In the genomic region with DNA sequence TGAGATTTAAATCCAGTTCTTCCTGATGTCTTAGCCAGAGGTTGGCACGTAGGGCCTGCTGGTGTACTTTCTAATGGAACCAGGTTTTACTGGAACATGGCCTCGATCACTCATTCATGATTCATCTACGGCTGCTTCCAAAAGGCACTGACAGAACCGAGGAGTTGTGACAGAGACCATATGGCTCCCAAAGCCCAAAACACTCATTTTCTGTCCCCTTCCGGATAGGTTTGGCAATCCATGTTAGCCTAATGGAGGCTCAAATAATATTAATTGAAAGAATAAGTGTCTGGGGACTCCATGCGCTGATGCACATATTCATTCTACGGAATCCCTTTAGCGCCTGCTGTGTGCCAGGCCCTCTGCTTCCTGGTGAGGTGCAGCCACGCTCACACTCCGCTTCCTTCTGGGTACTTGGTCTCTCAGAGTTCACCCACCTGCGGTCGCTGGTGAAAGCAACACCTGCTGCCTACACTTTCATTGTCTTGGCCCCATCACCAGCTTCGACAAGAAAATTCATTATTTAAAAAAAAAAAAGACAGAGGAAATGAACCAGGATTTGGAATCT, we compare ENCODE assay signal across 12 mouse cellular contexts.
DNase-seq lines count a peak whose midpoint lies in the region; ATAC-seq and TF ChIP-seq lines count a peak whose summit lies in the region.
"Had no signal": no experiment of that assay in that cellular context is flagged by ENCODE, and none has a peak within 500 bp of the region (broad histone marks: within the 10 kb centered on the region; RNA-seq: fewer than 3 reads in every experiment).

No protein-coding gene starts in this region.

- ATAC-seq in granulocyte monocyte progenitor cell, adult 5-6 weeks (replicated peaks; ENCODE audit: poor library complexity, severe bottlenecking) = no peak

- no peaks in the 10 kb centered on the region for H3K27me3 ChIP-seq in heart, embryonic 10.5 days (ENCODE audit: insufficient read depth, poor library complexity, severe bottlenecking)

- peaks cover 6% of the 10 kb centered on the region for H3K4me1 ChIP-seq in heart, embryonic 10.5 days

- DNase-seq in heart, adult 11 months = peak; percentile 92
- DNase-seq in heart, embryonic 10.5 days (ENCODE audit: low spot score) = no peak
- no peak for DNase-seq in layer of hippocampus, adult 2 months (ENCODE audit: low spot score in 2 of 2)
- DNase-seq in layer of hippocampus, adult 9-10 months (ENCODE audit: low spot score) = no peak
- DNase-seq in brain, adult 2 months (ENCODE audit: low read depth, low spot score) = peak; percentile 72
- DNase-seq in cerebellum, adult 18-20 months = peak; percentile 45 to 47
- DNase-seq in ovary, adult 18-20 months (ENCODE audit: low spot score) = no peak

- no peak overlapping the region for H3K27ac ChIP-seq in heart, embryonic 10.5 days
- H3K27ac ChIP-seq in layer of hippocampus, adult 2 months = 0 out of 2 replicates have a peak overlapping the region, but pooled peaks have one; percentile 23
- H3K27ac ChIP-seq: embryonic facial prominence, embryonic 10.5 days; midbrain, embryonic 12.5 days had no signal

- no peak for TF ChIP-seq CTCF in layer of hippocampus, adult 2 months (conservative IDR thresholded peaks at IDR 0.05)

- 84% methylated on average over 13 of the region's 13 CpGs for WGBS in heart, embryonic 10.5 days

- no peak overlapping the region for H3K4me3 ChIP-seq in heart, embryonic 10.5 days
- no peak overlapping the region for H3K4me3 ChIP-seq in layer of hippocampus, adult 2 months
- H3K4me3 ChIP-seq: embryonic facial prominence, embryonic 10.5 days; erythroblast, embryonic 14.5 days; midbrain, embryonic 12.5 days; myocyte had no signal

- H3K9me3 ChIP-seq in heart, embryonic 10.5 days = no peaks in the 10 kb centered on the region
- H3K9me3 ChIP-seq: embryonic facial prominence, embryonic 10.5 days; midbrain, embryonic 12.5 days had no signal

- no peaks in the 10 kb centered on the region for H3K36me3 ChIP-seq in heart, embryonic 10.5 days
- H3K36me3 ChIP-seq: embryonic facial prominence, embryonic 10.5 days had no signal

Comparison
In these comparisons a context has a peak if more than half of its experiments do, and no peak if none do; other contexts are left out.
1. DNase-seq: peak in heart, adult 11 months (single experiment), brain, adult 2 months (single experiment) and cerebellum, adult 18-20 months (2 of 2); none in heart, embryonic 10.5 days (single experiment), layer of hippocampus, adult 2 months (0 of 2), layer of hippocampus, adult 9-10 months (single experiment) and ovary, adult 18-20 months (single experiment).